Mouse (Mus musculus): Measurements from ENCODE around the gene Kcna5. TPM values are rescaled to one million over a fixed set of nuclear protein-coding genes. Genes with fewer than 3 reads are reported as not detected.
A peak's percentile ranks its signal among the peaks of the same experiment; 100 is the strongest.

Gene Kcna5
- total RNA-seq (2015; ENCODE audit: low replicate concordance) (not detected in 2 replicates), total RNA-seq (2017; ENCODE audit: low replicate concordance) (not detected in 2 replicates)

DNA sequence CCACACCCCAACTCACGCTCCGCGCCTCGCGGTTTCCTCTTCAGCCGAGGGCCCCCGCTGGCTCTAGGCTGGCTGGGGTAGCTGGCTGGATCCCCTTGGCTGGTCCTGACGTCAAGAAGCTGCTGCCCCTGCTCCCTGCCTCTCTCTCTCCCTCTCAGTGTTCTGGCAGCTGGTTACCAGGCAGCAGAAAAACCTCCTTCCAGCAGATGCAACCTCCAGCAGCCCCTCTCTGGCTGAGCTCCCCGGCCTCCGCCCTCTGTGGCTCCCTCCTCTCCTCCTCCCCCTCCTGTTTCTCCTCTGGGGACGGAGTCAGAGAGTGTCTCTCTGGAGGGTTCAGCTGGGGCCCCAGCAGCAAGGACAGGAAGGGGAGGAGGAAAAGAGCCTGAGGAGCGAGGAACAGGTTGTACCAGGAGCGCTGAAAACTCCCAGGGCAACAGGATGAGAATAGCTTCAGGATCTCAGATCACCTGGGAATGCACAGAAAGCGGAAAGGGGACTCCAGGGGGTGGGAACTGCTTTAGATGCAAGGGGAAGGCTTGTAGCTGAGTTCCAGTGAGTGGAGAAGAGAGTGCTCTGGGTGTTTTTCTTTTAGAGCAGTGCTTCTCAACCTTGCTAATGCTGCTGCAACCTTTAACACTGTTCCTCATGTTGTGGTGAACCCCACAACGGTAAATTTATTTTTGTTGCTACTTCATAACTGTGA is at the start of gene Kcna5:
Gene Kcna5 (minus strand): TSS at position 205 of the 703 bp plus-strand sequence.
- ATAC-seq (replicated peaks; ENCODE audit: low FRiP score, poor library complexity, severe bottlenecking), result no peak

DNA sequence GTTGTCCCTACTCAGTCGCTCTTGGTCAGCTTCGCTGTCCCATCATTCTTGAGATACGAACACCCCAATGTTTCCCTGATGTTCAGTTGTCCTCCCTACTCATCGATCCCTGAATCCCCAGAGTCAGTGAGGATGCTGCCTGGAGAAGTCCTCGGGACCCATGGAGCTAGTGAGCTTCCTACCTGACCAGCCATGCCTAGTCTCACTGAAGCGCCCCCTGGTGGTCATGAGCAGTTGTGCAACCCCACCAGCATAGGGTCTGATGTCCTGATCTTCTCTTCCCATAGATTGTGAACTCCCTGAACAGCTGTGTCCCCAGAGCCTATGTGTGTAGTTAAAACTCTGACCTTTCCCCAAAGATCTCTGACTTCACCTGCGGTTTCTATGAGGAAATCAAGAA is 47.9 kb upstream of the Kcna5 start:
- no peak for ATAC-seq (replicated peaks; ENCODE audit: low FRiP score, poor library complexity, severe bottlenecking)

- no peak for ATAC-seq (replicated peaks; ENCODE audit: low FRiP score, poor library complexity, severe bottlenecking)
These were observed 46.4 kb upstream of the Kcna5 start for GRCm38 (mm10) chr6:126581632-126582031.

- ATAC-seq (replicated peaks; ENCODE audit: low FRiP score, poor library complexity, severe bottlenecking), result no peak
These were observed 45.4 kb upstream of the Kcna5 start for GRCm38 (mm10) chr6:126580571-126580970.

DNA sequence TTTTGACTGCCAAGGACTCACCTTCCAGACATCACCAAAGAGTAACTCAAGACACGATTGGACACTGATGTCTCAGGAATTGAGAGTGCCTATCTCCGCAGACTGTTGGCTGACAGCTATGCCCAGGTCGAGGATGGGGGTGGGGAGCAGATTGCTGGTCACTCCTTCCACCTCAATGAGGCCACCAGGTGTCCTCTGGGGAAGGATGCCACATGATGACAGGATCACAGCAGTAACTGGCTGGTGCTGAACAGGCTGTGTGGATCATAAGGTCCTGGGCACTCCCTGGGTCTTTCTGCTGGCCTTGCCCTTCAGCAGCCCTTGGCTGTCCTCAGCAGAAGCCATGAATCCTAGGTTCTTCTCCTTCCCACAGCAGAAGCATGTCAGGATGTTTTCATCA is 42.2 kb upstream of the Kcna5 start:
- no peak for ATAC-seq (replicated peaks; ENCODE audit: low FRiP score, poor library complexity, severe bottlenecking)

DNA sequence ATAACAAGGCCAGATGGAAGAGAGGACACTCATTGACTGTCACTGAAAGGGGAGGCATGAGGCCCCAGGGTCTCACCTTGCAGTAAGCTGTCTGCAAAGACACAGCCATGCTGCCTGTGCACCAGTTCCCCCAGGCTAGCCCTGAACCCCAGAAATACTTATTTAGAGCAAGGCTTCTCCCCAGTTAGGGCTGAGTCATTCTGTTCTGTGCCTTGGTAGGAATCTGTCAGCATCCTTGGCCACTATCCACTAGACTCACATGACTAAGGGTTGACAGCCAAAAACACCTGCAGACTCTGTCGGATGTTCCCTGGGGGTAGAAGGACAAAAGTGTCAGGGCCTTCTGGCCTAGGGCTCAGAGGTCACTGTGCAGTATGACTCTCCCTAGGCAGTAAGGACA is 41.4 kb upstream of the Kcna5 start:
- no peak for ATAC-seq (replicated peaks; ENCODE audit: low FRiP score, poor library complexity, severe bottlenecking)

GRCm38 (mm10) chr6:126574778-126575177 is 39.6 kb upstream of the Kcna5 start:
- ATAC-seq (replicated peaks; ENCODE audit: low FRiP score, poor library complexity, severe bottlenecking), result no peak

DNA sequence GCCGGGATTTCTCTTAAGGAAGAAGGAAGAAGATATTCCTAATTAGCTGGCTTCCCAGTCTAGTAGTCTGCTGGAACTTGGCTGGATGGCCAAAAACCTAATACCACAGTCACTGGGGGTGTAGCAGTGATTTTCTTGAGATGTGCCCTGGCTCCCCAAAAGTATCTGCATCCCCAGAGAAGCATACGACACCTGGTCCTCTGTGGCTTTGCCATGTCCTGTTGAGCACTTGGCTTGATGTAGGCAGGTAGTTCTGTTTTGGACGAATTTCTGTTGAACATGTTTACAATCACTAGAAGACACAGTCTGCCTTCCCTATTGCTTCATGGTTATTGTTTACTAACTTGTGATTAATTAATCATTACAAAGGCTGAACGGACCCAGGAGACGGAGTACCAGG is 37.8 kb upstream of the Kcna5 start:
- no peak for ATAC-seq (replicated peaks; ENCODE audit: low FRiP score, poor library complexity, severe bottlenecking)

DNA sequence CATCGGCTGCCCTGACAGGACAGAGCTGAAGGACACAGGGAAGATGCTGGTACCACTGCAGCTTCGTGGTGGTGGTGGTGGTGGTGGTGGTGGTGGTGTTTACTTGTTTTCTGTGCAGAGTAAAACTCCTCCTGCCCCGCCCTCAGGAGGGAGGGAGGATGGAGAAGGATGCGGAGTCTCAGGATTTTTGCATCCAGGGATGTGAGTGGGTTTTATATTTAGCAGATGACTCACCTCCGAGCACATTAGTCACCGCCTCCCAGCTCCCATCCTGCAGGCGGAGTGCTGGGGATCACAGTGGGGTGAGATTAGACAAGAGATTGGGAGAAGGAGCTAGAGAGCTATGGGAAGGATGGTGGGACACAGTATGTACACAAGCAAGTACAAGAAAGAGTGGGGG is 34.6 kb upstream of the Kcna5 start:
- no peak for ATAC-seq (replicated peaks; ENCODE audit: low FRiP score, poor library complexity, severe bottlenecking)

GRCm38 (mm10) chr6:126568046-126568830 is 33.0 kb upstream of the Kcna5 start:
- no peak for ATAC-seq (replicated peaks; ENCODE audit: low FRiP score, poor library complexity, severe bottlenecking)

- no peak for ATAC-seq (replicated peaks; ENCODE audit: low FRiP score, poor library complexity, severe bottlenecking)
These were observed 32.1 kb upstream of the Kcna5 start for GRCm38 (mm10) chr6:126567326-126567725.

DNA sequence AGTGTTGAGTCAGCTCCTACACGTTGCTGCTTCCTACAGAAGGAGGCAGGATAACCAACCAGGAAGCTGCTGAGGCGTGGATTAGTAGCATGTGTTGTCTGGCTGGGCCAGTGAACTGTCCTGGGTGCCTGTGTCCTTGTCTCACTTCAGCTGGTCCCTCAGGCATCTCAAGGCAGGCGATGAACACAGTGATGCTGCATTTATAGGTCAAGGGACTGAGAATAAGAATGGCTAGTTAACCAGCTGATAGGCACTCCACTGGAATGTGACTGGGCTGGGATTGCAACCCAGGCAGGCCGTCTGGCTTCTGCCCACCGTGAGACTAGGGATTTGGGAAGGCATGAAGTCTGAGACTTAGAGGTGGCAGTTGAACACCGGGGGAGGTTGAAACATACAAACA is 29.2 kb upstream of the Kcna5 start:
- ATAC-seq (replicated peaks; ENCODE audit: low FRiP score, poor library complexity, severe bottlenecking), result no peak

- ATAC-seq (replicated peaks; ENCODE audit: low FRiP score, poor library complexity, severe bottlenecking), result no peak
These were observed 28.7 kb upstream of the Kcna5 start for GRCm38 (mm10) chr6:126563898-126564297.

DNA sequence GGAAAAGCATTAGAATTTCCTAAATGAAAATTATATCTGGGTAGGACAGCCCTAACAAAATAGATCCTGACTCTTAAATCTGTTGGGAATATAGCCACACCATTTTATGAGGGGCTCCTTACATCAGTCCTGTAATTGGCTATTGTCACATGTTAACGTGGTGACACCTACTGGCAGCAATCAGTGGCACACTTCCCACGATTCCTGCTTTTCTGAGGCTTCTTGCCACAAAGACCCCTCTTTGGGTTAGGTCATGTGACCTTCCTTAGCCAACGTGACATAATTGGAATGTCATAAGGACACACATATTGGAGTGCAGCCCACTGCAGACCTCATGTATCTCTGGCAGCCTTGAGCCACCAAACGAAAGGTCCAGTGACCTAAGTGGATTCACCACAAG is 26.5 kb upstream of the Kcna5 start:
- no peak for ATAC-seq (replicated peaks; ENCODE audit: low FRiP score, poor library complexity, severe bottlenecking)

GRCm38 (mm10) chr6:126560696-126561095 is 25.5 kb upstream of the Kcna5 start:
- ATAC-seq (replicated peaks; ENCODE audit: low FRiP score, poor library complexity, severe bottlenecking), result no peak

GRCm38 (mm10) chr6:126560036-126560435 is 24.8 kb upstream of the Kcna5 start:
- ATAC-seq (replicated peaks; ENCODE audit: low FRiP score, poor library complexity, severe bottlenecking), result no peak

DNA sequence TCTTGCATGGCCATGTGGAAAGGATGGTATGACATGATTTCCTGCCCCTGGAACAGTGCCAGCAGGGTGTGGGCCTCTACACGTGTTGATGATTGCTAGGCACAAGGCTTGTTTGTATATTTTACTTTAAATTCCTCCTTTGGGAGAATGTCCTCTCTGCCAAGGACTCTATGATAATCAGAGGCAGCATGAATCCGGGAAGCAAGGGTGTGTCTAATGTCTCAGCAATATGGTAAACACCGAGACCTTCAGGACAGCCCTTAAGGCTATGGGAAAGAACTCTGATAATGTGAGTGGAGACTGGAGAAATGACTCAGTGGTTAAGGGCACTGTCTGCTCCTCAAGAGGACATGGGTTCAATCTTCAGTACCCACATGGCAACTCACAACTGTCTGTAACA is 23.1 kb upstream of the Kcna5 start:
- no peak for ATAC-seq (replicated peaks; ENCODE audit: low FRiP score, poor library complexity, severe bottlenecking)

DNA sequence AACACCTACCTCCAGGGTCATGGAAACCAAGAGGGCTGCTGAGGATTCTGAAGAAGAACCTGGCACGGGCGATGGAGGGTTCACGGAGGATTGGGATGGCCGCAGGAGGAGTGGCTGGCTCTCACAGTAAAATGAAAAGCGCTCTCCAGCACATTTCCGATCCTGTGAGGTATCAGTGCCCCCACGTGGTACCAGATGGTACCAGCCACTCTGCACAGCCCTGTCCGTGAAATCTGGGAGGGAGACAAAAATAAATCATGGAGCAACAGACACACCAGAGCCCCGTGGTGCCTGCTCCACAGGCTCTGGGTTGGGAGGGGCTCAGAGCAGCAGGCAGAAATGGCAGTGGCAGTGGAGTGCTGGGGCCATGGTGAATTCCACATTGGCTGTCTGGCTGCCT is 18.6 kb upstream of the Kcna5 start:
- no peak for ATAC-seq (replicated peaks; ENCODE audit: low FRiP score, poor library complexity, severe bottlenecking)

- ATAC-seq (replicated peaks; ENCODE audit: low FRiP score, poor library complexity, severe bottlenecking), result peak; percentile 69; the same call in 1 of the 2 replicates
These were observed 16.7 kb upstream of the Kcna5 start for GRCm38 (mm10) chr6:126551862-126552395.

- ATAC-seq (replicated peaks; ENCODE audit: low FRiP score, poor library complexity, severe bottlenecking), result no peak
These were observed 9.2 kb upstream of the Kcna5 start for GRCm38 (mm10) chr6:126544107-126545036.
